Mouse (Mus musculus) c-Kit-positive CD71-negative TER-119-negative erythroid progenitor cells, embryonic 14.5 days (primary cell): Measurements from ENCODE around the gene Ttc7b.

Experiments
- DNase-seq: peaks from one replicate; pipeline ENCODE4 v3.0.0-alpha.2; 2013; ENCODE audit warnings: low read depth

The Ttc7b gene

DNA sequence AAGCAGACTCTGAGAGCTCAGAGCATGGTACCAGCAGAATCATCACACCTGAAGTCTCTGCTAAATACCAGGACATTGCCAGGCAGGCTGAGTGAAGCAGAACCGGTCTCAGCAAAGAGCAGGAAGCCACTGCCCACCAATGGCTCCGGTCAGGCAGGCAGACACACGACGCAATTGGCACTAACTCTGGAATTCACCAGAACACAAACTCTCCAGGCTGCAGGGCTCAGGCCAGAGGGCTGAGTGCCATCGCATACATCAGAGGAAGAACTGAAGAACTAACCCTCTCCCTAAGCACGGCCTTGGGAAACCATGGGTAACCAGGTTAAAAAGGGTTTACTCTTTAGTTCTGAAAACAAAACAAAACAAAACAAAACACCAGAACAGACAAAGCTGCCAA lies 73.5 kb downstream of the Ttc7b start:
- no peak for DNase-seq

DNA sequence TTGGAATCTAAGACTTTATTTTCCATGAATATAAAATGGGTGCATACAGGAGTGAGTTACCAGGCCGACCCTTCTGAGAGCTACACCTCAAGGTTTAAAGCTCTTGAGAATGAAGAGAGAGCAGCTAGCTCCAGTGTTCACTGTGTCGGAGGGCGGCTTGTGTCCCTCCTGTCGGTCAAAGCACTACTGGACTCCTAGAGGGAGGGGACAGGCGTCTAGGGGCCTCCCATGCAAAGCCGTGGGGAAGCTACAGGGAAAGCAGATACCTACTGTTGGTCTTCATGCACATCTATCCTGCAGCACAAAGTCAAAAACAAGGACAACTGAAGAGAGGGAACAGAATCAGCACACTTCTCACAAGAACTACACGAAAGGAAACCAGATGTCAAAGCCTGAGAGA lies 74.9 kb downstream of the Ttc7b start:
- no peak for DNase-seq

DNA sequence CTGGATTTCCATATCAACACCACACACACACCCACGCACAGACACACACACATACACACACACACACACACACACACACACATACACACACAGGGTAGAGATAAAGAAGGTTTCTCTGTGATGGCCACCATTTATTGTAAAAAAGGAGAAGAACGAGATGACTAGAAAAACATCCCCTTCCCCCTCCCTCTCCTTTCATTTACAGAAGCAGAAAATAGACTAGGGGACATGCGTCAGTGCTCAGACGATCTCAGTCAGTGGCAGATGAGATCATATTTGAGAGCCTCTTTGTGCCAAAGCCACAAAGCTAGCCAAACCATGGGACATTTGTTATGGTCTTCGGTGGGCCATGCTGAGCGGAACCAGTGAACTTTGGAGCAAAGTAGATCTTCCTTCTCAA lies 75.4 kb downstream of the Ttc7b start:
- DNase-seq, result no peak

DNA sequence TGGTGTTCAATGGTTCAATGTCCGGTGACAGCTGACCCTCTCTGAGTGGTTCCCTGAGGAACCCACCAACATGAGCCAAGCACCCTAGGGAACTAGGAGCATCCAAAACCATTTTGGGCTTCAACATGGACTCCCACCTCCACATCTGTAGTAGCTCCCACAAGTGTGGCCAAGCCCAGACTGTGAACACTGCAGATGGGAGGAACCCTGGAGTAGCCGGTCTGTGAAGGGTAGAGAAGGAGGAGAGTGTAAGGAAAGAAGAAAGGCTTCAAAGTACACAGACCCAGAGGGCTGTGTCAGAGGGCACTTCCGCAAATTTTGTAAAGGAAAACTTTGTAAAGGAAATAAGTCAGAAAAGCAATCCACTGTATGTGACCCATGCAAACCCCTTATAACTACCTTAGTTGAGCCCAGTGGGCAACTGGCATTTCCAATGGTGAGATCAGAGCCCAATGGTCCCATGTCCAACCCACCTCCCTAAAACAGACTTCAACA lies 75.9 kb downstream of the Ttc7b start:
- no peak for DNase-seq

DNA sequence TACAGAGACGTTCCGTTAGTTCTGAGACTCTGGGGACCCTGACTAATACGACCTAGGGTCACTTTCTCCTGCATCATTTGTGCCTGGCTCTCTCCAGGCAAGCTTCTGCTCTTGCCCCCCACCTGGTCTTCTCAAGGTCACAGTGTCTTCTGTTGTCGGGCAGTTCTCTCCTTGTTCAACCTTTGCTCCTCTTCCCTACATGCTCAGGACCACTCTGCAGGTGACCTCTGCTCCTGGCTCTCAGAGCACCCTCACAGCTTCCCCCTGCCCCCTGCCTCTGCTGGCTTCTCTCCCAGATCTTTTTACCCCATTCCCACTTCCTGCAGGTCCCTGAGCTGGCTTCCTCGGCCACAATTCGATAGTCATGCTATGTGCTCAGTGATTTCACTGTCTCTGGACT lies 77.2 kb downstream of the Ttc7b start:
- no peak for DNase-seq

DNA sequence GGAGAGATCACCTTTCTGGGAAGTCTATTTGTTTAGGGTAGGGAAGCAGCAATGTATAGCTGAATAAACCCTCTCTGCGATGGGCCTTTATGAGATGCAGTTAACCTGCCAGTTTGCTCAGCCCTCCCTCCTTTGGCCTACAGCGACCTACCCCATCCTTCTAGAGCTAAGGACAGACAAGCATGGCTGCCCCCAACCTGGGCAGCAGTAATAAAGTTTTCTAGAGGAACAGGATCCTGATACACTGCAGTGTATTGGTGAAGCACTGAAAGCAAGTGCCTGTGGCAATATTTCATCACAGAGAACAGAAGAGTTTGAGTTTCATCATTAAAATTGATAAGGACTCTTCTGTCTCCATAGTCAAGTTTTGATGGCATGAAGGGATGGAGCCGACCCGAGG lies 79.0 kb downstream of the Ttc7b start:
- DNase-seq, result no peak

DNA sequence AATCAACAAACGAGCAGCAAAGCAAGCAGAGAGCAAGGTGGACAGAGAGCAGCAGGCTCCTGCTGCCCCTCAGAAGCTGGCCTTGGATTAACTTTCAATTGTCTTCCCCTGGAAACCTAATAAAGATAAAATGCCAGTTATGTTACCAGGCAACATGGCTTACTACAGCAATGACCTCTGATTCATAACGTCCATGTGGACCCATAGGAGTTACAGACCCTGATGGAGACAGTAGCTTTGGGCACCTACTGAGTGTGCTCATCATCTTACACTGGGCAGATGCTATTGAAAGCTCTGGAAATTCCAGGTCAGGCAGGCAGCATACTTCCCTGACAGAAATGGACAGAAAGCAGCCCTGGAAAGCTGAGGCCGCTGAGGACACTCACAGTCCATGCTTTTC lies 80.7 kb downstream of the Ttc7b start:
- DNase-seq, result no peak

DNA sequence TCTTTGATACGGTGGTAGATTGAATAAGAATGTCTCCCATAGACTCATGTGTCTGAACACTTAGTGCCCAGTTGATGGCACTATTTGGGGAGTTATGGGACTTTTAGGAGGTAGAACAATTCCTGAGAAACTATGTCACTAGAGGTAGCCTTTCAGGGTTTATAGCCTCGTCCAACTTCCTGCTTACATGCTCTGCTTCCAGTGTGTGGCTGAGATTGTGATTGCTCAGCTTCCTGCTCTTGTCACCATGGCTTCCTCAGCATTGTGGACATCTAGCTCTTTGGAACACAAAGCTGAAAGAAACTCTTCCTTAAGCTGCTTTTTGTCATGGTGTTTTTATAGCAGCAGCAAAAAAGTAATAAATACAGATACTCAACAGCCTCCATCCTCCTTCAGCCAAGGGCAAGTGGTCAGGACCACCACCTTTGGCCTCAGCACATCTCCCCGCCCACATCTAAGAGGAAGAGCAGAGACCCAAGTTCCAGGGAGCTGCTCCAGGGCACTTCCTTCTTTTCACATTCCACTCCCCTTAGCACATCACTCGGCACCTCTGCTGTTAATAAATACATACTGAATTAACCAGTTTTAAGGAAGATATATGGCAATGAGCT lies 81.4 kb downstream of the Ttc7b start:
- no peak for DNase-seq

DNA sequence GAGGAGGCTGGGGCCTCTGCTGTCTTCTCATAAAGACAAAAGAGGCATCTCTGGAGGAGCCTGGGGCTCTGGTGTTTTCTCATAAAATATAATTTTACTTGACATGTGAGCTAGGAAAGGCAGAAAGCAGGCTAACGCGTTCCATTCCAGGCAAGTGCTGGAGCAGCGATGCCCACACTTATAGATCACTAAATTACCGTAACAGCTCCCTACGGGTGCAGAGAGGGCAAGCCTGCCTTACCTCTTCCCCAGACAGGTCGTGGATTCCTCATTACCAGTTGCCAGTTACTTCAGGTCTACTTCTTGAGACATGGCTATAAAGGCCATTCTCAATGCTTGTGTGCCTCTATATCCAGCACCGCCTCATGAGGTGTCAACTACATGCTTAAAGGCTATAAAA lies 82.1 kb downstream of the Ttc7b start:
- DNase-seq, result no peak

DNA sequence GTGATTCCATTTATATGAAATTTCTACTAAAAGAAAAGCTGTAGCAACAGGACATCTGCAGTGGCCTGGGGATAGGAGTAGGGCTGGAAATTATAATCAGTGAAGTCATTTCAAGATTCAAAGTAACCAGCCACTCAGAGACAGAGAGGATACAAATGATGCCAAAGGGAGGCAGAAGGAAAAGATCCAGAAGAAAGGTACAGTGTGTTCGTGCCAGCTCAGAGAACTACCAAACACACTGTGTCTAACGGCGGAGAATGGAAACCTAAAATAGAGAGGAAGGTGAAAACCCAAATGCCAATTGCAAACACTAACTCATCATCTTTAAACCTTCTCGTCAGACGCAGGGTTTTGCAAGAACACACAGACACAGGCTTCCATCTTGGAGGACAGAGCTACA lies 82.8 kb downstream of the Ttc7b start:
- DNase-seq, result no peak

DNA sequence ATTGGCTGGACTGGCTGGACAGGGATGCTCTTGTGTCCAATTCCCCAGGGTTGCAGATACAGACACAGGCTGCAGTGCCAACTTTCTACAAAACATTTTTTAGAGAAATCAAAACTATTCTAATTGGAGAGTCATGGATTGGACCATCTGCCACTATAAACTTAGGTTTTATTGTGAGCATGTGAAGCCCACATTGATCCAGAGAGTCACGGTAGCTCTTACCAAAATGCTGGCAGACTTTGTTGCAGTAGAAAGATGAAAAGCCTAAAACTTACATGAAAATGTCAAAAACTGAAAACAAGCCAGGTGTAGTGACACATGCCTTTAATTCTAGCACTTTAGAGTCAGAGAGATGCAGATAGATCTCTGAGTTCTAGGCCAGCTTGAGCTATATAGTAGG lies 84.9 kb downstream of the Ttc7b start:
- DNase-seq, result no peak

DNA sequence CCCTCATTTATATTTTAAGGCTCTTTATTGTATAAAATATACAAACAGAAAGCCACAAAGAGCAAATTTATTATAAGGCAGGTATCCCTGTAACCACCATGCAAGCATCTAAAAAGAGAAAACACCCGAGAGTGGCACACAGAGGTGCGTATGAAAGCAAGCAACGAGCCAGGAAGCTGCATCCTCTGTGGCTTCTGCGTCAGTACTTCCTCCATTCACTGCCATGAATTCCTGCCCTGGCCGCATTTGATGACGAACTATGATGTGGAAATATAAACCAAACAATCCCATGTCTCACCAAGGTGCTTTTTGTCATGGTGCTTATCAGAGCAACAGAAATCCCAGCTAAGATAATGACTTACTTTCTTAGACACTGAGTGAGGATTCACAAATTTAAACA lies 88.8 kb downstream of the Ttc7b start:
- no peak for DNase-seq

DNA sequence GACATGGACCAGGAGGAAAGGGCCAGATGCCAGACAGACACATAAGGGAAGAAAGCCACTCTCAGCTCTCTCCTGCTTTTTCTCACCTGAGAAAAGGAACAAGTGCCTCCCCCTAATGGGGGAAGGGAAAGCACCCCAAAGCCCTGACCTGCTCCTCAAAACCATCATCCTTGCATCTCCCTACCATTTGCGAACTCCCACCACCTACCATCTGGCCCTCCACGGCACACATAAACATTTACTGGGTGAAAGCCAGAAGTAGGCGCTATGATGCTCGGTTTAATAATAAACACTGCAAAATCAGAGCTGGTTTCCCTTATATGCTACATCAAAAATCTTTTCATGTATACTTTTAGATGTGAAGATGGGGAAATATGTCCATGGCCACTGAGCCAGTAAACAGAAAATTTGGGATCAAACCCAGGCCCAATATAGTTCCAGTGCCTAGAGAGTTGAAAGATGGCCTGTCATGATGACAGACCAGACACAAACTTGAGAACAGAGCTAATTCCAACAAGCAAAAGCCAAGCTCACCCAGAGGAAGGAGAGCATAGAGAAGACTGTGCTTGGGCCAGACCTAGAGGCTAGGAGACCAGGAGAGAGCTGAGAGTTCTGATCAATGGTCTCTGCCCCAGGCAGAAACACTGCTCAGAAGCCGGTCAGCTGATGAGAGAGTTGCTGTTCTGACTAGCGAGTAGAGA lies 91.1 kb downstream of the Ttc7b start:
- DNase-seq, result no peak

DNA sequence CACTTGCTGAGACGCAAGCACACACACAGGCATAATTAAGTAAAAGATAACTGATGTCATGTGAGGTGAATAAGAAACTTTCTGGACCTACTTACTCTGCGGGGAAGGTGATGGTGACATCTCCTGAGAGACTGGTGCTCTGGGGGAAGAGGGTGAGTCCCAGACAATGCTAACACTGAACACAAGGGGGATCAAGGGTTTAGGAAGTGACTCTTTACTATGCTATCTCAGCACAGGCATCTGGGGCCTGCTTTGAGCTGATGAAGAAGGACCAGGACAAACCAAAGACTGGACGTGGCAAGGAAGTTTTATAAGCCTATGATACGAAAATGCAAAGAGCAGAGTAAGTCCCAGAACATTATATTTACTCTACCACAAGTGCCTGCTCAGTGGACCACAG lies 92.4 kb downstream of the Ttc7b start:
- no peak for DNase-seq

DNA sequence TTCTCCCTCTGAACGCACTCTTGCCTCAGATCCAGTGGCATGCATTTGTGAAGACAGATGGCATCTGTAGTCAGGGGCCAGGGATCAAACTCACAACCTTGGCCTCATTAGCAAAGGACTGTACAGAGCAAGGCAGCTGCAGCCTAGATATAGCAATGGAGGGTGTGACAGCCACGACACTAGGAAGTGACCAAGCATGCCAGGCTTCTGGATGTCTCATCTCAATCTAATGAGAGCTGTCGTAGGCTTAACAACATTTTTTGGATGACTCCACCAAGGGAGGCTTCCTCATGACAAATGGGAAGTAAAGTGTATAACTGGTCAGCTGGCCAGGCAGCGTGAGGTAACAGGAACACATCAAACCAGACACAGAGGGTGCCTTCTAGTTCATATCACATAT lies 94.4 kb downstream of the Ttc7b start:
- no peak for DNase-seq

DNA sequence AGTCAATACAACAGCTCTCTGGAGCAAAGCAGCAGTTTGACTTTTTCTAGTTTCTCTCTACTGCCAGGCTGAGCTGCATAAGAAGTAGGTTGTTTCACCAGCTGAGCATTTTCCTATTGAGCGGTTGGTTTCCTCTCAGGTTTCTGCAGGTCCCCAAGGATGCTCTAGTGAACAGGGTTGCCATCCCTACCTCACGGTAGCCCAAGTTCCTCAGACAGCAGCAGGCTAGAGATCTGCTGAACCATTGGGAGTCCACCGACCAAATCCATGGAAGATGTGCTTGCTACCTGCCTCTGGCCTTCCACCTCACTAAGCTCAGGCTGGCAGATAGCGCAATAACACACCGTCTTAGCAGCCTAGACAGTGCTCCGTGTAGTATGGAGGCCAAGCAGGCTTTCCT lies 95.6 kb downstream of the Ttc7b start:
- DNase-seq, result no peak

DNA sequence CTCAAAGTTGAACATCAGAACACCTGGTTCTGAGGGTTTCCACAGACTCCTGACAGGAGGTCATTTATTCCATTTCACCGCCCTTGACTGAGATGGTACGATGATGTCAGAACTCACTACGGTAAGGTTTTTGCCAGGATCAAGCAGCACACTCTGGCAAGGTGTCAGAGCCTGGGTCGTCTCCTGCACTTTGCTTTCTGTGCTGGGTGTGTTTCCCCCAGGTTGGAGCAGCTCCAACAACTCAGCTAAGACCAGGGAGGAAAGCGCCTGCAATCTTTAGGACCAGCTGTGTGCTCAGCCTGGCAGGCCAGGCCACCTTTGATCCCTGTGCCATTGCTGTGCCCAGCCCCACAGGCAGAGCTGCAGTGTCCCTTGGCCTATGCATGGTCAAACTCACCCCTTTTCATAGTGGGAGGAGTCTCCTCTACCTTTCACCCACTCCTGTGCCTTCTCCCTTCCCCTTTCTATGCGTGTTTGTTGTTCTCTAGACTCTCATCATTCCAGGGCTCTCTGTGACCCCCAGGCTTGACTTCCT lies 98.3 kb downstream of the Ttc7b start:
- no peak for DNase-seq

DNA sequence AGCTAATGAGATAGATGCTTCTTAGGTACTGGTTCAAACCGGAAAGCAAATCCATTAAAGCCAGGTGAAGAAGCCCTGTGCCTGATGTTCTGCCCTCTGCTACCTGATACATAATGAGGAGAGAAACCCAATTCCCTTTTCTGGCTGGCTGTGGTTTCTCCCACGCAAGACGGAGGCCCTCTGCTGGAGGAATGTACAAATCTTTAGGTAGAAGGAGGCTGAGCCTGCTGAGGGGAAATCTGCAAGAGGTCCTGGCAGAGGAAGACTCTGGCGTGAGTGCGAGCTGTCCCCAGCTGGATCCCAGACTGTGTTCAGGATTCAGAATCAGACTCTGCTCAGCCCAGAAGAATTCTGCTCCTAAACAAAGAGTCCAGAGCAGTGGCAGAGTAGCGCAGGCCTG lies 99.1 kb downstream of the Ttc7b start:
- DNase-seq, result peak; percentile 18

DNA sequence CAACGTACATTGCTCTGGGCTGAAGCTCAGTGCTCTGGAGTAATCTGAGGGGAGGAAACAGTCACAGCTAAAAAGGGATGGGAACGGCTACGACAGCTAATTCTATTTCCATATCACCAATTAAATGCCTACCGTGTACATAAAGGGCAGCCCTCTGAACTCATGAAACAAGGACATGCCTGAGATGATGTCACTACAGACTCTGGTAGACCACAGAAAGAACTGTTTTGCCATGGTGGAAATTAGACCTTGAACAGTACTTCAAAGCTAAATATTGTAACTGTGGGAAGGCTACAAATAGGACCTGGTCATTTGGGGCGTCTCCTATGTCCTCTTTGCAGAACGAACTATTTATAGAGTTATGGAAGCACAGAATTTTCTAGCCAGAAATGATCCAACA lies 99.7 kb downstream of the Ttc7b start:
- DNase-seq, result no peak

DNA sequence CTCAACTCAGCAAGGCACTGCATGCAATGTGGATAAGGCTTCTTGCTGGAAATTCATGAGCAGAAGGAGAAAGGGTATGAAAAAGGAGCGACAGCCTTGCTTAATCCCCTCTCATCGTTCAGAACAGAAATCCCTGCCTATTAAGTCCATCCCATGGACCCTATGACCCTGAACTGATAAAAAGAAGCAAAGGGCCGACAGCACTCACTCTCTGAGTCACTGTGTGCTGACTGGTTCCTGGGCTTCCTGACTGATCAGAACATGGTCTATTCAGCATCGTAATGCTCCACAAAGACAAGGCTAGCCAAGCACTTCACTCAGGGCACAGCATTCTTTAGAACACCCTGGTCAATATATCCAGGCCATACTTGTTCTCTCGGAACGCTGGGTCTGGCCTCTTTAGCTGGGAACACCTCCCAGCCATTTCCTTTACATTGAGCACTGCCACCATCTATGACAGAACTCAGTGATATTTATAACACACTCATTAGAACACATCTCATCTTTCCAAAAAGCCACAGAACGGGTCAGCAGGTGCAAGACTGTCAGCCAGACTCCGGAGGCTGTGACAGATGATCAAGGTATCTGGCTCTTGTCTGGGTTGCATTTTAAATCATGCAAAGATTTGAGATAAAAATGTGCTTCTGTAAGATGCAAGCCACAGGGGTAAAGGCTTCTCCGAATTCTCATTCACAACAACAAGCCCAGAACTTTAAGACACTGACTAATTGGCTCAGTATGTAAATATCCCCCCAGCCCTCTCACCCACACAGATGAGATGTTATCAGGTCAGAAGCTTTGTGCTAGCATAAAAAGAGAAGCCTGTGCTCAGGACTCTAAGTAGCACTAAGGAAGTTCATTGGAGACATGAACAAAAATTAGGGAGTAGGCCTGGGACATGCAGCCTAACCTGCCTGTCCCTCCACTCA lies 100.4 kb downstream of the Ttc7b start:
- DNase-seq, result no peak

DNA sequence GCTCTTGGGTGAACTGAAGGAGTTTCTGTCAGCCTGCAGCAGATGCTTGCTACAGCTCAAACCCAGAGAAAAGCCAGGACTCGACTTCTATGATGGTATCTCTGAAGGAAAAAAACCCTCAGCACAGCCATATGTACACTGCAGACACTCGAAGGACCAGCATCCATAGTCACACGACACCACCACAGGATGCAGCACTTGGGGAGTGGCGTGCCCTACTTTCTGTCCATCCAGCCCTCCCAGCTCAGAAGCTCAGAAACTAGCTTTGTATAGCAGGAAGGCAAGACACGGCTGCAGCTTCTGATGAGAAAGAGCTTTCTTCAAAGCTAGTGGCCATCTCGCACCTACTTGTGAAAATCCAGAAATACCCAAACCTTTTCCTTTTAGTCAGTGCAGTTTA lies 104.8 kb downstream of the Ttc7b start:
- no peak for DNase-seq

DNA sequence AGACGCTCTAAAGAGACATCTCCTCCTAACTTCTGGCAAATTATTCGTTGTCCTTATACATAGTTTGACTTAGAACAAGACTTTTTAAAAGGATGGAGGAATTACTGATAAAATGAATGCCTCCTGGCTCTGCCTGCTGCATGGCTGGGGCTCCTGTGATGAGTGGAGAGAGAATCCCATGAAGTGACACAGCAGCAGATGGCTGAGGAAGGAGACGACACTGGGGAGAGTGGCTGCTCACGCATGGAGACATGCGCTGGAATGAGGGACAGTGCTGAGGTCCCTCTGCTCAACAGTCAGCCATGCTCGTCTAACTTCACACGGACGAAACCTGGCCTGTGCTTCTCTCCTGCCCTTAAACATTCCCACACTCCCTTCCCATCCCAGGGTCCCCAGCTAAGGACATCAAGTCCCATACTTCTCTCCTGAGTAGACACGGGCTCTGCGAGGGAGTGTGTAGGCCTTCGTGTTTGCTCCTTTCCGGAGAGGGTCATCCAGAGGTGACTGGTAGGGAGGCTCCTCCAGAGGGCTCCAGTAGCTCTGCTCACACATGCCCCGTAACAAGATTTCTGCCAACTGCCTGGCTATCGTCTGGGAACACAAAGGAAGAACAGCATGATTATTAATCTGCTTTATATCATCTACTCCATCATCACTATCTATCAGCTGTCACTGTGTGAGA lies 105.8 kb downstream of the Ttc7b start:
- no peak for DNase-seq
